Mouse (Mus musculus) thymus, adult 2 months (tissue): ENCODE measurements at regions not wholly inside any gene's neighbourhood (a gene's known extent, or its start where the extent isn't known, plus 50 kb on each side); places are given as distances from the start of the nearest gene placed in this dataset.
"Not testable (repeated sequence)": the region's sequence is repeated elsewhere in the genome, so short reads cannot be mapped to it uniquely, and the experiment has no call there.

Experiments used
- CTCF ChIP-seq: fragments of 200-500 bp; IDR thresholded peaks from 2 replicates; pipeline ENCODE4 v1.5.1; 2012; ENCODE audit warnings: mild to moderate bottlenecking, control low read depth, low read length, moderate library complexity, borderline replicate concordance; ENCODE audit not compliant: control insufficient read depth, poor library complexity, insufficient read depth; ENCODE audit errors: extremely low read depth
- POLR2A ChIP-seq: fragments of 200-500 bp; IDR thresholded peaks from 2 replicates; pipeline ENCODE4 v1.6.1; 2012; ENCODE audit warnings: mild to moderate bottlenecking, low read length, control low read depth, moderate library complexity; ENCODE audit not compliant: control insufficient read depth, poor library complexity, insufficient read depth; ENCODE audit errors: extremely low read depth

GRCm38 (mm10) chr12:115671683-115672082 is 375.8 kb upstream of the Zfp386 start:
- not testable (repeated sequence) for TF ChIP-seq CTCF, POLR2A
